Mouse (Mus musculus) small intestine, adult 2 months (tissue): Measurements from ENCODE around the gene Icam2. TPM values are rescaled to one million over a fixed set of nuclear protein-coding genes. Genes with fewer than 3 reads are reported as not detected.

ENCODE experiments used
- H3K27ac ChIP-seq: fragments of 200-500 bp; 2 replicates; pipeline ENCODE4 v1.5.1; 2012; ENCODE audit warnings: low read depth, low read length, control low read depth, inconsistent platforms; ENCODE audit not compliant: insufficient read depth
- H3K27me3 ChIP-seq: fragments of 200-500 bp; 2 replicates; pipeline ENCODE4 v1.6.1; 2012; ENCODE audit warnings: mild to moderate bottlenecking, moderate library complexity, low read length, inconsistent platforms; ENCODE audit not compliant: control insufficient read depth, insufficient read depth
- H3K36me3 ChIP-seq: fragments of 200-500 bp; 2 replicates; pipeline ENCODE4 v1.6.1; 2012; ENCODE audit warnings: mild to moderate bottlenecking, low read length, control low read depth, inconsistent platforms; ENCODE audit not compliant: control insufficient read depth, insufficient read depth
- H3K4me1 ChIP-seq: fragments of 200-500 bp; 2 replicates; pipeline ENCODE4 v1.6.1; 2012; ENCODE audit warnings: low read length, inconsistent platforms, mixed read lengths; ENCODE audit not compliant: control insufficient read depth, insufficient read depth, insufficient read length
- H3K4me3 ChIP-seq: fragments of 200-500 bp; 2 replicates; pipeline ENCODE4 v1.5.1; 2012; ENCODE audit warnings: low read depth, mild to moderate bottlenecking, control low read depth, inconsistent platforms, low read length, moderate library complexity
- CTCF ChIP-seq: fragments of 200-500 bp; IDR thresholded peaks from 2 replicates; pipeline ENCODE4 v1.5.1; 2012; ENCODE audit warnings: low read depth, mild to moderate bottlenecking, control low read depth, inconsistent platforms, low read length, moderate library complexity, mixed read lengths; ENCODE audit not compliant: insufficient replicate concordance, insufficient read length; ENCODE audit errors: extremely low read depth
- POLR2A ChIP-seq: fragments of 200-500 bp; IDR thresholded peaks from 2 replicates; pipeline ENCODE4 v1.6.1; 2012; ENCODE audit warnings: low read depth, mild to moderate bottlenecking, control low read depth, inconsistent platforms, low read length, moderate library complexity
- WGBS: fragments of 180-500 bp; shearing (Covaris S2); methylation state at CpG from one replicate; pipeline ENCODE4 v1.1.7; 2018; 5-methylcytosine and 5-hydroxymethylcytosine counted together
- polyA plus RNA-seq: library from polyadenylated mRNA; depleted of rRNA; stranded (reverse); fragments of >200 nt; gene quantifications from 2 replicates; pipeline ENCODE4 v1.2.3, GENCODE M21; 2012

Gene Icam2
- polyA plus RNA-seq, 1 experiment, result 10.4 TPM

DNA sequence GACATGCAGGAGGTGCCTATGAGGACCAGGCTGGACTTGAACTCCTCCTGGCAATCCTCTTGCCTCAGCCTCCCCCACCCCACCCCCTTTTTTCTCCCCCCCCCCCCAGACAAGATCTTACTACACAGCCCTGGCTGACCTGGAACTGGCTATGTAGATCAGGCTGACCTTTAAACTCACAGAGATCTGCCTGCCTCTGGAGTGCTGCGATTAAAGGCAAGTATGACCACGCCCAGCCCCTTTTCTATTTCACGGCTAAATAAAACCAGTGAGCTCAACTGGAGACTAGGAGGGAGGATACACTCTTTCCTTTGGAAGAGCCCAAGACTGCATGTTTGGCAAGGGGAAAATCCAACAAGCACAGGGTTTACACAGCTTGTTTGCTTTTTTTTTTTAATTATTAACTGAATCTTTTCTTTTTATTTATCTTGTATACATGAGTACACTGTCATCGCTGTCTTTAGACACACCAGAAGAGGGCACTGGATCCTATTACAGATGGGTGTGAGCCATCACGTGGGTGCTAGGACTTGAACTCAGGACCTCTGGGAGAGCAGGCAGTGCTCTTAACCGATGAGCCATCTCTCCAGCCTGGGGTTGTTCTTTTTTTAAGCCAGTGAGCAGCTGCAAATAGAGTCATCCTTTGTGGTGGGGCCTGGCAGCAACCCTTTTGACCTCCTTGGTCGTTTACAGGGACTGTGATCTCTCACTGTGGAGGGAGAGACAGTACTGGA, 4.9 kb upstream of the Icam2 start:
- 39% methylated on average over 7 of the region's 7 CpGs for WGBS
- Histone ChIP-seq H3K4me1 (peaks cover 1% of the 10 kb centered on the region), H3K27me3 (no peaks in the 10 kb centered on the region), H3K27ac (no peak overlapping the region), H3K4me3 (no peak overlapping the region), H3K36me3 (peaks cover 20% of the 10 kb centered on the region)
- TF ChIP-seq CTCF, result no peak
- no peak for TF ChIP-seq POLR2A

DNA sequence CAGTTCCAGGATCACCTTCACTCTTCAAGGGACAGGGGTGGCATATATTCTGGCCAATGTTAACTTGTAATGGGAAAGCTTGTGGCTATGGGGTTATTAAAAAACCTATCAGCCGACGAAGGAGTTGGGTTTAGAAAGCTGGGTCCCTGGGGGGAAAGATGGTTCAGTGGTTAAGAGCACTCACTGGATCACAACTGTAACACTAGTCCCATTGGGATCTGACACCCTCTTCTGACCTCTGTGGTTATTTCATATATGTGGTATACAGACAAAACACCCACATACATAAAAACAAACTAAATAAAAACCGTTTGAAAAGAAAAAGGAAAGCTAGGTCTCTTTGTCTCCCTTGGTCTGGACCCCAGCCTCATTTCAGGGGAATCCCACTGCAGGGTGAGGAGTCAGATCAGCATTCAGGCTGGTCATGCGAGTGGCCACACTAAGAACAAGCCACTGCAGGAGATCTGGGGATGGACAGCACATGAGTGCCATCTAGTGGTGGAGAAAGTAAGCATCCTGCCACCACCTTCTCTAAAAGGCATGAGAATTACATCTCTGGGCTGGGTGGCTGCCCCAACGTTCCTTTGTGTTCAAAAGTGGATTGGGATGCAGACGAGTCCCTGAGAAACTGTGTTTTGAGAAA, 3.8 kb upstream of the Icam2 start:
- TF ChIP-seq POLR2A (no peak), CTCF (peak; percentile 89; the same call in 1 of the 2 replicates)
- Histone ChIP-seq H3K36me3 (peaks cover 14% of the 10 kb centered on the region), H3K4me3 (no peak overlapping the region), H3K4me1 (peaks cover 1% of the 10 kb centered on the region), H3K27me3 (no peaks in the 10 kb centered on the region), H3K27ac (no peak overlapping the region)
- 30% methylated on average over 6 of the region's 6 CpGs for WGBS

DNA sequence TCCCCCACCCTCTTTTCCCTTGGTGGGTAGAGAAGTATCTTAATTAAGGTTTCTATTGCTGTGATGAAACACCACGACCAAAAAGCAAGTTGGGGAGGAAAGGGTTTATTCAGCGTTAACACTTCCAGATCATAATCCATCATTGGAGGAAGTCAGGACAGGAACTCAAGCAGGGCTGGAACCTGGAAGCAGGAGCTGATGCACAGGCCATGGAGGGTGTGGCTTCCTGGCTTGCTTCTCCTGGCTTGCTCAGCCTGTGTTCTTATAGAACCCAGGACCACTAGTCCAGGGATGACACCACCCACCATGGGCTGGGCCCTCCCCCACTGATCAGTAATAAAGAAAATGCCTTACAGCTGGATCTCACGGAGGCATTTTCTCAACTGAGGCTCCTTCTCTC, 2.9 kb upstream of the Icam2 start:
- 29% methylated on average over 3 of the region's 3 CpGs for WGBS
- Histone ChIP-seq H3K4me1 (peaks cover 1% of the 10 kb centered on the region), H3K27ac (no peak overlapping the region), H3K4me3 (no peak overlapping the region), H3K36me3 (peaks cover 10% of the 10 kb centered on the region), H3K27me3 (no peaks in the 10 kb centered on the region)
- TF ChIP-seq CTCF (no peak), POLR2A (no peak)

DNA sequence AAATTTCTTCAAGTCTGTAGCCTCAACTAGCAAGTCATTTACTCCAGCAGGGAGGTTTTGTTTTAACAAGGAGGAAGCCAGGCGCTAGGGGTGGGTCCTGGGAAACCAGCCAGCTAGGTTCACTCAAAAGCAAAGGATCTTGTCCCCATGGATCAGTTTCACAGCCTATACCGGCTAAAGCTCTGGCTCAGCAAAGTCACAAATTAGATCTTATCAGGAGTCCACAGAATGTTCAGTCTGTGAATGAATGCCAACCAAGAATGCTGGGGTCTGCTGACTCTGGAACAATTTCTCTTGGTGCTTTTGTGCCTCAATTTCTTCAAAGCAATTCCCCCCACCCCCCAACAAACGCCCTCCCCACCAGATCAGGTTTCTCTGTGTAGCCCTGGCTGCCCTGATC, 1.7 kb upstream of the Icam2 start:
- no peaks in the 10 kb centered on the region for H3K27me3 ChIP-seq
- peaks cover 6% of the 10 kb centered on the region for H3K36me3 ChIP-seq
- TF ChIP-seq POLR2A (no peak), CTCF (no peak)
- no peak overlapping the region for H3K4me3 ChIP-seq
- H3K4me1 ChIP-seq, result peaks cover 1% of the 10 kb centered on the region
- 24% methylated on average over 3 of the region's 3 CpGs for WGBS
- H3K27ac ChIP-seq, result no peak overlapping the region

DNA sequence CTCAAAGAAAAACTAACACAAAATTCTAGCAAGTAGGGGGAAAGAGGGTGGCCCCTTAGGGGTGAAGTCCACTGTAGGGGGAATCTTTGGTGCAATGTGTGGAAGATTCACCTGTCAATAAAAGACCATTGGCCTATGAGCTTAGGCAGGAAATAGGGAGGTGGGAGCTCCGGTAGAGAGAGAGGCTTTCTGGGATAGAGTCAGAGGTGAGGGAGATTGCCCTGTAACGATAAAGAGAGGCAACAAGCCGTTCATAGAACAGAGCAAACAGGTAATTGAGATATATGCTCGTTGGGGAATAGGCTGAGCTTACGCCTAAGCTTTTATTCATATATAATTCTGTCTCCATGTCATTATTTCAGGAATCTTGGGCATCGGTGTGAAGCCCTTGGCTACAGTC, 855 bp downstream of the Icam2 start:
- Histone ChIP-seq H3K27ac (no peak overlapping the region; the same call in 1 of the 2 replicates), H3K4me3 (no peak overlapping the region)

DNA sequence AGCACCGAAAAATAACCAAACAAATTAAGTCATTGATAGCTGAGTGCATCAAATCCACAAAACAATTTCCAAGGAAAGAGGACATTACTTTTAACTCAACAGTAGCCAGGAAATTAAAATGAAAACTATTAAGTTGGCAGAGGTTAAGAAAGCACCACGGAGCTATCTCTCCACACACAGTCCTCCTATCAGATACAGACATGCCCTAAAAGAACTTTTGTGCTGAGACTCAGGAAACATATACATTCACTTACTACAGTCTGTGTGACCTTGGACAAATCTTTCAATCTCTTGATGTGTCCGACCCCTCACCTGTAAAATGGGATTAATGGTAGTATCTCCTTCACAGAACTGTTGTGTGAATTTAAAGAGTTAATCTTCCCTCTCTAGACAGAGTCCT, 1.5 kb downstream of the Icam2 start:
- Histone ChIP-seq H3K27ac (no peak overlapping the region), H3K4me3 (no peak overlapping the region), H3K4me1 (no peaks in the 10 kb centered on the region), H3K27me3 (no peaks in the 10 kb centered on the region), H3K36me3 (no peaks in the 10 kb centered on the region)
- 79% methylated on average over 3 of the region's 3 CpGs for WGBS
- TF ChIP-seq CTCF (no peak), POLR2A (no peak)

More for the DNA sequence above, 855 bp downstream of the Icam2 start:
- H3K4me1 ChIP-seq, result peaks cover under 1% of the 10 kb centered on the region
- WGBS, result 42% methylated on average over 6 of the region's 6 CpGs
- TF ChIP-seq CTCF (no peak), POLR2A (no peak)
- no peaks in the 10 kb centered on the region for H3K27me3 ChIP-seq
- H3K36me3 ChIP-seq, result no peaks in the 10 kb centered on the region

DNA sequence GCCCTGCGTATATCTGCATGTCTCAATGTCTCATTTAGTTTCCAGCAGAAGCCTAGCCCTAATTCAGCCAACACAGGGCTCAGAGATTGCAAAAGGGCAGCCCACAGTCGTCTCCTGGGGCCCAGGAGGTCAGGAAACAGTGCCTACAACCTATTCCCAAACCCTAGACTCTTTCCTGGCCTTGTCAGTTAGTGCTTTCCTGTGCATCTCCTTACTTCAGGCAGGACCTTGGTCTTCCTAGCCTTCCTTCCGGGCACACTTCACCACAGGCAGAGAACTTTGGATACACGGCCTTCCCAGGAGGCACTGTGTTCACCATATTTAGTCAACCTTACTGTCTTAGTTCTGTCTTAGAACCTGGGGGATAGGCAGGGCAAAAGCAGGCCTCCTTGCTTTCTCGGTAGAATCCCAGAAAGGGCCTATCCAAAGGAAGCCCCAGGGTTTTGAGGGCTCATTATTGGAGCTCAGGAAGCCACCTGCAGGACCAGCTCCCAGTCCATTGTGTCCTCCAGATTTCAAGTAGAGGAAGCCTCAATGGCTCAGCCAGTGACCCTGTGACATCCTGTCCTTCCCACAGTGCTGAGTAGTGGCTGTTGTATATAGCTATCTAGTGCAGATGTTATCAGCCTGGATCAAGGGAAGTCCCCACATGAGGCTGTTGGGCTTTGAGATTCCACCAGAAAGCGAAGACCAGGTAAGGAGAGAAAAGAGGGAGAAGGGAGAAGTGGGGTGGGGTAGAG, 4.7 kb downstream of the Icam2 start:
- no peak overlapping the region for H3K27ac ChIP-seq
- H3K4me1 ChIP-seq, result no peaks in the 10 kb centered on the region
- H3K36me3 ChIP-seq, result no peaks in the 10 kb centered on the region
- 81% methylated on average over 6 of the region's 6 CpGs for WGBS
- H3K27me3 ChIP-seq, result no peaks in the 10 kb centered on the region
- H3K4me3 ChIP-seq, result no peak overlapping the region
- TF ChIP-seq POLR2A, result no peak
- no peak for TF ChIP-seq CTCF
